ENCODE assay signal across 20 mouse cellular contexts in the genomic region with DNA sequence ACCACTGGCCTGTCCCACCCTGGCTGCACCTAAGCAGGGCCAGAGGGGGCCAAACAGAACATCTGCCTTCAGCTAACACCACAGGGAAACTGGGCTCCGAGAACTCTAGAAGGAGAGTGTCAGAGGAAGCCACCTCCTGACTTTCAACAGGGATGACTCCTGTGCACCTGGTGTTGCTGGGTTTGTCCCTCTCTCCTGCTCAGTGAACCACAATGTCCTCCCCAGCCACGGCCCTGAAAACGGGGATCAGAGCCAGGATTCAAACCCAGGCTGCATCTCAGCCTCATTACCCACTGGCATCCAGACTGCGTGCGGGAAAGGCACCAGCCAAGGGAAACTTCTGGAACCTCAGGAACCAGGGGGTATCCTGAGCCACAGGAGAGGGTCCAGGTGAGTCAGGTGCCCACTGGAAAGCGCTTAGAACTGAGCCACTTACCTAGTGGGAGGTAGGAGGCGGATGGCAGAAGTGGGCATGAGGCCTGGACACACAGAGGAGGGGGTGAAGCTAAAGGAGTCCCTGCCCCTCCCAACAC. TPM values are rescaled to one million over a fixed set of nuclear protein-coding genes. Genes with fewer than 3 reads are reported as not detected.
"Had no signal": no experiment of that assay in that cellular context is flagged by ENCODE, and none has a peak within 500 bp of the region (broad histone marks: within the 10 kb centered on the region; RNA-seq: fewer than 3 reads in every experiment).

No protein-coding gene starts in this region.

- DNase-seq: liver, postnatal 0 days; lung, adult 2 months; lung, postnatal 14 days; lung, postnatal 36 days; right cerebral cortex, postnatal 14 days; thymus, adult 2 months; thymus, postnatal 25 days; thymus, postnatal 4 days had no signal

- H3K4me2 ChIP-seq: lung, embryonic 15.5 days; midbrain, embryonic 12.5 days; midbrain, embryonic 15.5 days; neural tube, embryonic 12.5 days; stomach, embryonic 15.5 days had no signal

- H3K9ac ChIP-seq: liver, postnatal 0 days; lung, embryonic 15.5 days; midbrain, embryonic 12.5 days; midbrain, embryonic 15.5 days; neural tube, embryonic 12.5 days; stomach, embryonic 15.5 days had no signal

- H3K27me3 ChIP-seq: lung, embryonic 15.5 days; midbrain, embryonic 15.5 days; neural tube, embryonic 12.5 days; stomach, embryonic 15.5 days had no signal

- H3K36me3 ChIP-seq: lung, embryonic 15.5 days; midbrain, embryonic 12.5 days; midbrain, embryonic 15.5 days; neural tube, embryonic 12.5 days; stomach, embryonic 15.5 days had no signal

- H3K9me3 ChIP-seq: lung, embryonic 15.5 days; megakaryocyte, embryonic 14.5 days; midbrain, embryonic 12.5 days; midbrain, embryonic 15.5 days; neural tube, embryonic 12.5 days; stomach, embryonic 15.5 days had no signal

- ATAC-seq: liver, postnatal 0 days; lung, postnatal 0 days; midbrain, embryonic 15.5 days had no signal

- H3K4me3 ChIP-seq: lung, embryonic 15.5 days; megakaryocyte, embryonic 14.5 days; midbrain, embryonic 12.5 days; midbrain, embryonic 15.5 days; neural tube, embryonic 12.5 days; stomach, embryonic 15.5 days had no signal

- H3K4me1 ChIP-seq: lung, embryonic 15.5 days; stomach, embryonic 15.5 days had no signal

- H3K27ac ChIP-seq: lung, embryonic 15.5 days; macrophage; midbrain, embryonic 12.5 days; midbrain, embryonic 15.5 days; neural tube, embryonic 12.5 days; stomach, embryonic 15.5 days; stomach, postnatal 0 days had no signal

RNA-seq across cellular contexts. Expression of a gene that starts 26.1 kb away (rescaled TPM):
- total RNA-seq: megakaryocyte progenitor cell, adult 5-6 weeks; monocyte, adult 5-6 weeks; neutrophil, adult 5-6 weeks had no signal
- polyA plus RNA-seq: liver, postnatal 0 days; lung, postnatal 0 days; macrophage had no signal
